Mouse (Mus musculus): ENCODE measurements at regions not wholly inside any gene's neighbourhood (a gene's known extent, or its start where the extent isn't known, plus 50 kb on each side); places are given as distances from the start of the nearest gene placed in this dataset.

- TF ChIP-seq CTCF (IDR thresholded peaks at IDR 0.05; ENCODE audit: low read depth) (no peak), EP300 (IDR thresholded peaks at IDR 0.05; ENCODE audit: low read depth) (no peak)
Measured at GRCm38 (mm10) chr10:68351841-68352555, 73.5 kb upstream of the Arid5b start.
